Mouse (Mus musculus) intestine, embryonic 14.5 days (tissue): ENCODE measurements around the gene Taldo1. TPM values are rescaled to one million over a fixed set of nuclear protein-coding genes. Genes with fewer than 3 reads are reported as not detected.
A peak's percentile ranks its signal among the peaks of the same experiment; 100 is the strongest.
"Not testable (repeated sequence)": the region's sequence is repeated elsewhere in the genome, so short reads cannot be mapped to it uniquely, and the experiment has no call there.

Source experiments
- ATAC-seq: fragments of 200-750 bp; cut with Nextera tagmentation; replicated peaks from 2 replicates; pipeline ENCODE4 v1.8.0; 2017; ENCODE audit warnings: low read depth, moderate number of reproducible peaks, moderate TSS enrichment, moderate library complexity; ENCODE audit not compliant: low FRiP score, low TSS enrichment
- DNase-seq: peaks from one replicate; pipeline ENCODE4 v3.0.0-alpha.2; 2018; ENCODE audit warnings: low spot score
- H3K27ac ChIP-seq: fragments of 300-500 bp; sonication (generic); 2 replicates; pipeline ENCODE4 v1.5.1; 2014; ENCODE audit warnings: low read depth, mild to moderate bottlenecking, control low read depth
- H3K27me3 ChIP-seq: fragments of 300-500 bp; sonication (generic); replicated peaks from 2 replicates; pipeline ENCODE4 v1.6.1; 2014; ENCODE audit warnings: low read length, control low read depth; ENCODE audit not compliant: control insufficient read depth, insufficient read depth
- H3K36me3 ChIP-seq: fragments of 300-500 bp; sonication (generic); 2 replicates; pipeline ENCODE4 v1.6.1; 2014; ENCODE audit warnings: low read length, control low read depth; ENCODE audit not compliant: control insufficient read depth, insufficient read depth
- H3K4me1 ChIP-seq: fragments of 300-500 bp; sonication (generic); replicated peaks from 2 replicates; pipeline ENCODE4 v1.6.1; 2014; ENCODE audit warnings: low read length, control low read depth, mixed read lengths; ENCODE audit not compliant: control insufficient read depth, insufficient read depth
- H3K4me2 ChIP-seq: fragments of 300-500 bp; sonication (generic); 2 replicates; pipeline ENCODE4 v1.6.1; 2014; ENCODE audit warnings: low read length
- H3K4me3 ChIP-seq: fragments of 300-500 bp; sonication (generic); 2 replicates; pipeline ENCODE4 v1.5.1; 2014; ENCODE audit warnings: low read depth, low read length, control low read depth, mixed read lengths
- H3K9ac ChIP-seq: fragments of 300-500 bp; sonication (generic); 2 replicates; pipeline ENCODE4 v1.6.1; 2014; ENCODE audit warnings: mild to moderate bottlenecking, low read length
- H3K9me3 ChIP-seq: fragments of 300-500 bp; sonication (generic); 2 replicates; pipeline ENCODE4 v1.6.1; 2016; ENCODE audit warnings: low read length, control low read depth; ENCODE audit not compliant: control insufficient read depth
- WGBS: fragments of 180-500 bp; shearing (Covaris S2); extraction: QIAGEN DNeasy Blood & Tissue Kit; methylation state at CpG from one replicate; pipeline ENCODE4 v1.1.7; 2014; 5-methylcytosine and 5-hydroxymethylcytosine counted together
- polyA plus RNA-seq: library from polyadenylated mRNA; unstranded; fragments of >200 nt; fragmentation: Nextera tagmentation; extraction: Ambion mirVana; gene quantifications from 2 replicates; pipeline ENCODE4 v1.2.1, GENCODE M21; 2014

Gene Taldo1
- polyA plus RNA-seq, 1 experiment from 2014 or later, result 344 TPM

DNA sequence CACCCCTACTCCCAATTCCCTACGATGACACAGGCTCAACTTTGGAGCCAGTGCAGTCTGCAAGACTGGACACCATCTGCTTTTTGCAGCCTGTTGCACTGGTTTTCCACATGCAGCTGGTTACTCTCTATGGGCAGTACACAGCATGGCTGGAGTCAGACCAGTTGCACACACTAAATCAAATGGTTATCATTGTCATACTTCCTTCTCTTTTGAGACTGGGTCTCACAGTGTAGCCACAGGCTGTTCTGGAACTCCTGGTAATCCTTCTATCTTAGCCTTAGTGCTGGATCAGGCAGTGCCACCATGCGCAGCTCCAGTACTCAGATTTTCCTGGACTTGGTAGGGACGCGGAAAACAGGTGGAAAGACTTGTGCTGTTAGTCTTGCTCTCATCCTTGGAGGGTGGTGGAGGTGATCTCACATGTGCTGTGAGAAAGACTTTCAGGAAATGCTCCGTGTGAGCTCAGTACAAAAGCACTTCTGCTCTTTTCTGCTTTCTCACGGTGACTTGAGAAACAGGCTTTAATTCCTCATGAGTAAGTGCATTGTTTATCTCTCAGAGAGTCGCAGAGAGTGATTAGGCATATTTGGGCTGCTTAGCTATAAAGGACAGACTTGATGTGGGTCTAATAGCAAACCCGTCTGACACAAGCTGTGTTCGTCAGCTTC lies 688 bp downstream of the Taldo1 start:
- DNase-seq (no peak), ATAC-seq (peak; percentile 41)
- 34% methylated on average over 9 of the region's 9 CpGs for whole genome bisulfite sequencing

DNA sequence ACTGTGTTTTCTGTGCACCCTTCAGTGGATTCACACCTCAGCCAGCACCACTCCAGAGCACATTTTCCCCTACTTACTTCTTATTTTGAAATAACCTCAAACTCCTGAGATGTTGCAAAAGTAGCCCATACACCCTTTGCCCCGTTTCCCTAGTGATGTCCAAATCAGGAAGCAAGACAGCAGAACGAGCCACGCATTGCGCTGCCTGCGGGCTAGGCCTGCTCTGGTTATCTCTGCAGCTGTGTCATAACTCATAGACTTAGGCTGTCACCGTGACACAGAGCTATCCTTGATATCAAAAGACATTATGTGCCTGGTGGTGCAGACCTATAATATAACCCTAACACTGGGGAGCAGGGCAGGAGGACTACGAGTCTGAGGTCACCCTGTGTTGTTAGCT lies 2.2 kb downstream of the Taldo1 start:
- WGBS, result 80% methylated on average over 7 of the region's 7 CpGs
- no peak for ATAC-seq
- Histone ChIP-seq H3K4me1 (peaks cover 9% of the 10 kb centered on the region), H3K4me2 (no peak overlapping the region), H3K9ac (no peak overlapping the region), H3K27me3 (no peaks in the 10 kb centered on the region), H3K9me3 (no peaks in the 10 kb centered on the region), H3K4me3 (no peak overlapping the region), H3K27ac (no peak overlapping the region), H3K36me3 (peaks cover 31% of the 10 kb centered on the region)
- no peak for DNase-seq

More for the DNA sequence above, 688 bp downstream of the Taldo1 start:
- Histone ChIP-seq H3K4me3 (peak overlapping the region; percentile 81), H3K4me2 (peak overlapping the region; percentile 69), H3K27ac (no peak overlapping the region; the same call in 1 of the 2 replicates), H3K36me3 (peaks cover 16% of the 10 kb centered on the region), H3K27me3 (no peaks in the 10 kb centered on the region), H3K4me1 (peaks cover 9% of the 10 kb centered on the region), H3K9ac (peak overlapping the region; percentile 49), H3K9me3 (no peaks in the 10 kb centered on the region)

DNA sequence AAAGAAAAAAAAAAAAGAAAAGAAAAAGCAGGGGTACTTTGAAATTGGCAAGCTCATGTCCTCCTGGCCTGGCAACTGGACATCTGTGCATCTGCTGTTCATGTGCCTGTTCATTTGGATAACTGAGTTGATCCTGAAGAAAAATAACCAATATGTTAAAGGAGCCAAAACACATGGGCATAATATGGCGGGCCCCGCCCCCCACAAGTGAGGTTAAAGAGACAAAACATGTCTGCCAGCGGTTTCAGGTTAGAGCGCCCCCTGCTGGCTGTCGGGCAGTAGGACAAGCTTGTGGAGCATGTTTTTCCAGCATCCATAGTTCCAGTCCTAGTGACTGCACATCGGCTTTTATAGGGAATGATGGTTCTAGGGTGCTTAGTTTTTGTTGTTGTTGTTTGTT lies 2.8 kb downstream of the Taldo1 start:
- no peaks in the 10 kb centered on the region for H3K9me3 ChIP-seq
- H3K27me3 ChIP-seq, result no peaks in the 10 kb centered on the region
- H3K4me2 ChIP-seq, result no peak overlapping the region
- ATAC-seq (no peak), DNase-seq (peak; percentile 78)
- peaks cover 9% of the 10 kb centered on the region for H3K4me1 ChIP-seq
- no peak overlapping the region for H3K27ac ChIP-seq
- H3K4me3 ChIP-seq, result no peak overlapping the region
- peaks cover 36% of the 10 kb centered on the region for H3K36me3 ChIP-seq
- no peak overlapping the region for H3K9ac ChIP-seq
- 27% methylated on average over 6 of the region's 6 CpGs for WGBS

DNA sequence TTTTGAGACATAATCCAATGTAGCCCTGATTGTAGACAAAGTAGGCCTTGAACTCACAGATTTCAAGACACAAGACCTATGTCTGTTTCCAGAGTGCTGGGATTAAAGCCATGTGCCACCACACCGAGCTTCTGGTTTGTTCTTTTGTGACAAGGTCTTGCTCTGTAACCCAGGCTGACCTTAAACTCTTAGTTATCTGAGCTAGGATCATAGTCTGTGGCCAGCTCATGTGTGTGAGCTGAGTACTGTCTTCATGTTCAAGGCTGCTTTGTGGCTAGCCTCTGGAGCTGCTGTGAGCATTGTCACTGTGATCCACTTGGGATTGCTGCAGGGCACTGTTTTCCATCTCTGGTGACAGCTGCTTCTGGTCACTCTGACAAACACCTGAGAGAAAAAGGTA lies 3.3 kb downstream of the Taldo1 start:
- ATAC-seq, result no peak
- WGBS, result 77% methylated on average over 1 of the region's 1 CpGs
- no peak for DNase-seq
- Histone ChIP-seq H3K4me1 (peaks cover 9% of the 10 kb centered on the region), H3K27me3 (no peaks in the 10 kb centered on the region), H3K9ac (no peak overlapping the region), H3K4me3 (no peak overlapping the region), H3K36me3 (peaks cover 42% of the 10 kb centered on the region), H3K4me2 (no peak overlapping the region), H3K27ac (no peak overlapping the region), H3K9me3 (no peaks in the 10 kb centered on the region)

DNA sequence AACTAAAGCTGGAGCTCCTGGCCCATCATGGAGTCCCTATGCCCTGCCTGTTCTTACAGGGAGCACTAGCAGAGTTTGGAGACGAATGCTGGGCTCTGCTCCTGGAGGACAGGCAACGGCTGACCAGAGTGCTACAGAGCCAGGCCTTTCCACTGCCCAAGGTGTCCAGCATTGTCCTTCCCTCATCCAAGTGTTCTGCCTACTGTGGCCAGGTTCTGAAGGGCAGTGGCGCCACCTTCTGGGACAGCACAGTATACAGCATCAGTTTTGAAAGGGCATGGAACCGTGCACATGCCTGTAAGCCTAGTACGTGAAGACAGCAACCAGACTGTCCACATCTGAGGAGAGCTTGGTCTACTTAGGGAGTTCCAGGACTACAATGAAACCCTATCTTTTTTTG lies 11.3 kb downstream of the Taldo1 start:
- Histone ChIP-seq H3K27ac (no peak overlapping the region), H3K9ac (no peak overlapping the region), H3K9me3 (no peaks in the 10 kb centered on the region), H3K36me3 (peaks cover 48% of the 10 kb centered on the region), H3K4me3 (no peak overlapping the region), H3K4me2 (no peak overlapping the region), H3K4me1 (no peaks in the 10 kb centered on the region), H3K27me3 (no peaks in the 10 kb centered on the region)
- ATAC-seq (0 out of 2 replicates have a peak, but pooled peaks have one; percentile 23), DNase-seq (peak; percentile 75)
- 42% methylated on average over 5 of the region's 5 CpGs for WGBS

DNA sequence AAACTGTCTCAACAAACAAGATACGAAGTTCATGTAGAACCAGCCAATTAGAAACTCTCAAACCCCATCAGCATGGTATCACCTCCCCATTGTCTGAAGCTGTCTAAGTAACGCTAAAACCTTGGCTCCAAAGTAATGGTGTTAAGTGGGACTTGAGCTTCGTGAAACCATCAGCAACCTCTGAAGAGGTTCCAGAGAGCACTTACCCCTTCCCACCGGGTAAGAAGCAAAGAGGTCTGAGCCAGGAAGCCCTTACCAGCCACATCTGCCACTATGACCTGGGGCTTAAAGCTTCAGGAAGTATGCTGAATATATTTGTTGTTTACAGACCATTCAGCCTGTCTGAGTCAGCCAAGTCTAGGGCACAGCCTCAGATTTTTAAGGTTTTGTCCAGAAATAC lies 13.5 kb downstream of the Taldo1 start:
- Histone ChIP-seq H3K9me3 (no peaks in the 10 kb centered on the region), H3K9ac (no peak overlapping the region), H3K4me2 (no peak overlapping the region), H3K27ac (no peak overlapping the region), H3K27me3 (no peaks in the 10 kb centered on the region), H3K36me3 (peaks cover 46% of the 10 kb centered on the region), H3K4me3 (no peak overlapping the region), H3K4me1 (0 out of 2 replicates have a peak, but pooled peaks cover 2% of the 10 kb centered on the region)
- DNase-seq (no peak), ATAC-seq (no peak)
- 74% methylated on average over 4 of the region's 4 CpGs for WGBS

DNA sequence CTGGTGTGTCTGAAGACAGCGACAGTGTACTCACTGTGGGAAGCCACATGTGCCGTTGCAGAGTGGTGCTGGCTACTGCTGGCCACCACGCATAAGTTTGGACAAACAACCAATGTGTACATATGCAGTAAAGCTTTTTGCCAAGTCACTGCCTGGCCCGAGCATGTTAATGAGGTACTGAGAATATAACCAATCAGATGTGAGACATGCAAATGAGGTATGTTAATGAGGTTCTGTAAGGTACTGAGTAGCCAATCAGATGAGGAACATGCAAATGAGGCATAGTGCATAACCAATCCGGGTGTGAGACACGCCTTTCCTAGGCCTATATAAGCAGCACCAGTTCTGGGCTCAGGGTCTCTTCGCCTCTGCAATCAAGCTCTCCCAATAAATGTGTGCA lies 15.7 kb downstream of the Taldo1 start:
- H3K9me3 ChIP-seq, H3K27me3 ChIP-seq, H3K4me2 ChIP-seq, H3K27ac ChIP-seq, DNase-seq, ATAC-seq, H3K9ac ChIP-seq, H3K4me3 ChIP-seq, H3K4me1 ChIP-seq: not testable (repeated sequence)
- peaks cover 34% of the 10 kb centered on the region for H3K36me3 ChIP-seq
- WGBS, result 95% methylated on average over 7 of the region's 7 CpGs

DNA sequence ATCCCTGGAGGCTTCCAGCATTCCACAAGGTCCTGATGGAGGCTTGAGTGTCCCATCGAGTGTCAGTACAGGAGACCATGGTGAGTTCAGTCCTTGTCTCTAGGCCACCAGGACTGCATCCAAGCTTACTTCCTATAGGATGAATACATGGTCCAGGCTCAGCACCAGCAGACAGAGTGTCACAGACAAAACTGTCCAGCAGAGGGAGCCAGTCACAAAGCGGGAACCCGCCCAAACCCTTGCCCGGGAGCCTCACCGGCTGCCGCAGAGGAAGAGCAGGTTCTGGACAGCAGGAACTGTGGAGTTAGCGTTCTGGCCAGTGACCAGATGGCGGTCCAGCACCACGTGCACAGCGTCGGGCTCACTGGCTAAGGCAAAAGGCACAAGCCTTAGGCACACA lies 16.8 kb downstream of the Taldo1 start:
- no peak overlapping the region for H3K4me2 ChIP-seq
- WGBS, result 14% methylated on average over 11 of the region's 11 CpGs
- ATAC-seq, result peak; percentile 73
- DNase-seq, result peak; percentile 93
- H3K27ac ChIP-seq, result no peak overlapping the region
- H3K9ac ChIP-seq, result no peak overlapping the region
- H3K9me3 ChIP-seq, result no peaks in the 10 kb centered on the region
- no peak overlapping the region for H3K4me3 ChIP-seq
- no peaks in the 10 kb centered on the region for H3K27me3 ChIP-seq
- H3K36me3 ChIP-seq, result peaks cover 34% of the 10 kb centered on the region
- H3K4me1 ChIP-seq, result peaks cover 7% of the 10 kb centered on the region; the same call in 1 of the 2 replicates

DNA sequence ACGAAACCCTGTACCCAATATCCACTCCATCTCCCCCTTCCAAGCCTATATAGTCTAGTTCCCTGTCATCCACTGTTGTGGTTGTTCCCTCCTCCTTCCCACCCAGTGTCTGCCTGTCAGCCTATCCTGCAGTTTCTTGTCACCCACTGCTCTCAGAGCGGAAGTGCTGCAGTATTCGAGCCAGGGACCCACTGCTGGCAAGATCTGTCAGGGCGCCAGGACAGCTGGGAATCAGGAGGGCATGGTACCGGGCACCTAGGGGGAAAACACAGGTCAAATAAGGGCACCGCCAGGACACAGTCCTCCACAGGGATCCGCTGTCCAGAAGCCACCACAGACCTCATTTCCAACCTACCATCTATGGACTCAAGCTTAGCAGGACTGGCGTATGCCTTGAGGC lies 18.6 kb downstream of the Taldo1 start:
- no peaks in the 10 kb centered on the region for H3K27me3 ChIP-seq
- H3K4me3 ChIP-seq, result no peak overlapping the region
- no peak overlapping the region for H3K27ac ChIP-seq
- DNase-seq, result no peak
- no peak overlapping the region for H3K9ac ChIP-seq
- no peaks in the 10 kb centered on the region for H3K9me3 ChIP-seq
- H3K4me2 ChIP-seq, result no peak overlapping the region
- WGBS, result 94% methylated on average over 8 of the region's 8 CpGs
- H3K36me3 ChIP-seq, result peaks cover 34% of the 10 kb centered on the region
- peaks cover 10% of the 10 kb centered on the region; the same call in 1 of the 2 replicates for H3K4me1 ChIP-seq
- ATAC-seq, result no peak
